Comparison of ENCODE assay signal across 10 mouse cellular contexts in genomic region chr7:130206181-130206582, GRCm38 (mm10).
DNase-seq lines count a peak whose midpoint lies in the region; TF ChIP-seq lines count a peak whose summit lies in the region.
"Had no signal": no experiment of that assay in that cellular context is flagged by ENCODE, and none has a peak within 500 bp of the region (broad histone marks: within the 10 kb centered on the region; RNA-seq: fewer than 3 reads in every experiment).

No protein-coding gene starts in this region.

- H3K4me1 ChIP-seq in ES-E14 (ENCODE audit: control insufficient read depth in 2 of 2, insufficient read depth in 2 of 2, low read length in 2 of 2, poor library complexity in 1 of 2): peaks cover 0 to 12% of the 10 kb centered on the region in 2 experiments; a peak in 2 of 4 replicates
- peaks cover 3% of the 10 kb centered on the region for H3K4me1 ChIP-seq in kidney, adult 2 months (ENCODE audit: control insufficient read depth, insufficient read depth, low read length)

- WGBS in kidney, adult 2 months: 19% methylated on average over 6 of the region's 6 CpGs

- DNase-seq in gastrocnemius, adult 18-20 months (ENCODE audit: low spot score): peak; percentile 15
- DNase-seq in gastrocnemius, postnatal 10 days: no peak
- no peak for DNase-seq in ES-E14 (ENCODE audit: low read depth, low spot score)
- peak; percentile 77 for DNase-seq in kidney, adult 2 months
- DNase-seq in lung, postnatal 10 days: peak; percentile 21
- DNase-seq in adrenal gland, postnatal 25 days: no peak
- no peak for DNase-seq in thymus, postnatal 25 days
- DNase-seq in thymus, postnatal 14 days: no peak
- DNase-seq: adrenal gland, postnatal 36 days had no signal

- no peak overlapping the region for H3K4me3 ChIP-seq in ES-E14 (ENCODE audit: insufficient read depth in 1 of 2, low read depth in 1 of 2, low read length in 2 of 2, poor library complexity in 1 of 2, severe bottlenecking in 1 of 2)
- no peak overlapping the region for H3K4me3 ChIP-seq in kidney, adult 2 months (ENCODE audit: insufficient read depth, low read depth, low read length)
- H3K4me3 ChIP-seq: liver, embryonic 12.5 days had no signal

- in situ Hi-C loops in ES-E14 (cut with MboI; ENCODE audit: low sequenced_read_pairs in 2 of 2, unreplicated experiment in 2 of 2): no loop called here

- no peaks in the 10 kb centered on the region for H3K27me3 ChIP-seq in kidney, adult 2 months (replicated peaks; ENCODE audit: control insufficient read depth, insufficient read depth, low read length)
- H3K27me3 ChIP-seq: liver, embryonic 12.5 days had no signal

- no peaks in the 10 kb centered on the region for H3K9me3 ChIP-seq in ES-E14 (ENCODE audit: control insufficient read depth, insufficient read depth, low read depth, low read length)
- H3K9me3 ChIP-seq: liver, embryonic 12.5 days had no signal

- no peak for TF ChIP-seq POLR2A in kidney, adult 2 months (IDR thresholded peaks at IDR 0.05; ENCODE audit: low read depth, low read length)

- H3K27ac ChIP-seq in ES-E14 (ENCODE audit: insufficient read depth, low read depth, low read length, poor library complexity, severe bottlenecking): no peak overlapping the region
- H3K27ac ChIP-seq in kidney, adult 2 months (ENCODE audit: insufficient read depth, low read depth, low read length): peak overlapping the region; percentile 39; the same call in 1 of the 2 replicates
- H3K27ac ChIP-seq: liver, embryonic 12.5 days had no signal

- no peak for TF ChIP-seq CTCF in kidney, adult 2 months (conservative IDR thresholded peaks at IDR 0.05; ENCODE audit: insufficient read depth, insufficient read length, low read depth, low read length)

- H3K36me3 ChIP-seq in ES-E14 (ENCODE audit: control insufficient read depth, insufficient read depth, low read length, poor library complexity, severe bottlenecking): no peaks in the 10 kb centered on the region
- H3K36me3 ChIP-seq in kidney, adult 2 months (ENCODE audit: control insufficient read depth, insufficient read depth, low read length): no peaks in the 10 kb centered on the region

- H3K9ac ChIP-seq in ES-E14 (ENCODE audit: insufficient read depth, low read depth, low read length, poor library complexity, severe bottlenecking): no peak overlapping the region
- H3K9ac ChIP-seq: liver, embryonic 12.5 days had no signal

TF ChIP-seq in ES-E14, 5 proteins besides CTCF, POLR2A, EP300 and RAD21:
- TF ChIP-seq CHD2 (IDR thresholded peaks at IDR 0.05; ENCODE audit: low read depth, low read length): no peak
- TF ChIP-seq ZNF384 (IDR thresholded peaks at IDR 0.05; ENCODE audit: low read depth, low read length): 0 out of 2 replicates have a peak, but pooled peaks have one; percentile 40

Comparison
In these comparisons a context has a peak if more than half of its experiments do, and no peak if none do; other contexts are left out.
1. DNase-seq: peak in gastrocnemius, adult 18-20 months (single experiment), kidney, adult 2 months (single experiment) and lung, postnatal 10 days (single experiment); none in gastrocnemius, postnatal 10 days (single experiment), ES-E14 (single experiment), adrenal gland, postnatal 25 days (single experiment), thymus, postnatal 25 days (single experiment) and thymus, postnatal 14 days (single experiment).